Mouse (Mus musculus): ENCODE results near the gene Pja2. TPM values are rescaled to one million over a fixed set of nuclear protein-coding genes. Genes with fewer than 3 reads are reported as not detected.
"Not testable (repeated sequence)": the region's sequence is repeated elsewhere in the genome, so short reads cannot be mapped to it uniquely, and the experiment has no call there.

Pja2 gene
- polyA plus RNA-seq, 1 experiment from 2014 or later: 38.4 TPM

GRCm38 (mm10) chr17:64314523-64314922, 17.2 kb downstream of the Pja2 start:
- H3K4me1 ChIP-seq (replicated peaks; ENCODE audit: control insufficient read depth, insufficient read depth, low read length); DNase-seq (ENCODE audit: low spot score); H3K27me3 ChIP-seq (replicated peaks; ENCODE audit: control insufficient read depth, insufficient read depth, low read length); H3K4me2 ChIP-seq; H3K9me3 ChIP-seq (ENCODE audit: control insufficient read depth, low read length); H3K9ac ChIP-seq (ENCODE audit: low read depth, low read length); H3K4me3 ChIP-seq (ENCODE audit: low read depth, low read length); H3K27ac ChIP-seq (ENCODE audit: low read depth, low read length); H3K36me3 ChIP-seq (ENCODE audit: control insufficient read depth, insufficient read depth, low read length): not testable (repeated sequence)
- ATAC-seq (replicated peaks; ENCODE audit: low FRiP score): peak; percentile 47; the same call in 1 of the 2 replicates
- 50% methylated on average over 1 of the region's 1 CpGs for WGBS

GRCm38 (mm10) chr17:64297628-64298027, 34.1 kb downstream of the Pja2 start:
- H3K9ac ChIP-seq (ENCODE audit: low read depth, low read length): no peak overlapping the region
- H3K4me1 ChIP-seq (replicated peaks; ENCODE audit: control insufficient read depth, insufficient read depth, low read length): no peaks in the 10 kb centered on the region
- H3K27ac ChIP-seq (ENCODE audit: low read depth, low read length): no peak overlapping the region
- no peak overlapping the region for H3K4me3 ChIP-seq (ENCODE audit: low read depth, low read length)
- no peak for DNase-seq (ENCODE audit: low spot score)
- H3K27me3 ChIP-seq (replicated peaks; ENCODE audit: control insufficient read depth, insufficient read depth, low read length): no peaks in the 10 kb centered on the region
- no peak overlapping the region for H3K4me2 ChIP-seq
- H3K9me3 ChIP-seq (ENCODE audit: control insufficient read depth, low read length): no peaks in the 10 kb centered on the region
- 88% methylated on average over 5 of the region's 5 CpGs for WGBS
- H3K36me3 ChIP-seq (ENCODE audit: control insufficient read depth, insufficient read depth, low read length): peaks cover 3% of the 10 kb centered on the region; the same call in 1 of the 2 replicates
- no peak for ATAC-seq (replicated peaks; ENCODE audit: low FRiP score)

- Histone ChIP-seq H3K27me3 (replicated peaks; ENCODE audit: control insufficient read depth, insufficient read depth, low read length) (no peaks in the 10 kb centered on the region), H3K9me3 (ENCODE audit: control insufficient read depth, low read length) (no peaks in the 10 kb centered on the region), H3K4me2 (no peak overlapping the region), H3K9ac (ENCODE audit: low read depth, low read length) (no peak overlapping the region), H3K4me1 (replicated peaks; ENCODE audit: control insufficient read depth, insufficient read depth, low read length) (no peaks in the 10 kb centered on the region), H3K36me3 (ENCODE audit: control insufficient read depth, insufficient read depth, low read length) (peaks cover 3% of the 10 kb centered on the region; the same call in 1 of the 2 replicates), H3K4me3 (ENCODE audit: low read depth, low read length) (no peak overlapping the region), H3K27ac (ENCODE audit: low read depth, low read length) (no peak overlapping the region)
- WGBS: 94% methylated on average over 8 of the region's 8 CpGs
- no peak for DNase-seq (ENCODE audit: low spot score)
- ATAC-seq (replicated peaks; ENCODE audit: low FRiP score): no peak
Measured at GRCm38 (mm10) chr17:64292740-64293139, 39.0 kb downstream of the Pja2 start.

GRCm38 (mm10) chr17:64289684-64290083, 42.0 kb downstream of the Pja2 start:
- WGBS: 83% methylated on average over 4 of the region's 4 CpGs
- Histone ChIP-seq H3K27me3 (replicated peaks; ENCODE audit: control insufficient read depth, insufficient read depth, low read length) (no peaks in the 10 kb centered on the region), H3K36me3 (ENCODE audit: control insufficient read depth, insufficient read depth, low read length) (peaks cover 15% of the 10 kb centered on the region; the same call in 1 of the 2 replicates), H3K9me3 (ENCODE audit: control insufficient read depth, low read length) (no peaks in the 10 kb centered on the region), H3K4me3 (ENCODE audit: low read depth, low read length) (no peak overlapping the region), H3K4me1 (replicated peaks; ENCODE audit: control insufficient read depth, insufficient read depth, low read length) (no peaks in the 10 kb centered on the region), H3K9ac (ENCODE audit: low read depth, low read length) (no peak overlapping the region), H3K4me2 (no peak overlapping the region), H3K27ac (ENCODE audit: low read depth, low read length) (no peak overlapping the region)
- no peak for DNase-seq (ENCODE audit: low spot score)
- no peak for ATAC-seq (replicated peaks; ENCODE audit: low FRiP score)

- no peaks in the 10 kb centered on the region for H3K27me3 ChIP-seq (replicated peaks; ENCODE audit: control insufficient read depth, insufficient read depth, low read length)
- H3K4me2 ChIP-seq: no peak overlapping the region
- no peaks in the 10 kb centered on the region for H3K9me3 ChIP-seq (ENCODE audit: control insufficient read depth, low read length)
- ATAC-seq (replicated peaks; ENCODE audit: low FRiP score): no peak
- H3K9ac ChIP-seq (ENCODE audit: low read depth, low read length): no peak overlapping the region
- no peak overlapping the region for H3K27ac ChIP-seq (ENCODE audit: low read depth, low read length)
- WGBS: 93% methylated on average over 7 of the region's 7 CpGs
- H3K4me3 ChIP-seq (ENCODE audit: low read depth, low read length): no peak overlapping the region
- DNase-seq (ENCODE audit: low spot score): no peak
- peaks cover 15% of the 10 kb centered on the region; the same call in 1 of the 2 replicates for H3K36me3 ChIP-seq (ENCODE audit: control insufficient read depth, insufficient read depth, low read length)
- H3K4me1 ChIP-seq (replicated peaks; ENCODE audit: control insufficient read depth, insufficient read depth, low read length): no peaks in the 10 kb centered on the region
Measured at GRCm38 (mm10) chr17:64288000-64288399, 43.7 kb downstream of the Pja2 start.

- Histone ChIP-seq H3K4me3 (ENCODE audit: low read depth, low read length) (no peak overlapping the region), H3K27me3 (replicated peaks; ENCODE audit: control insufficient read depth, insufficient read depth, low read length) (no peaks in the 10 kb centered on the region), H3K4me2 (no peak overlapping the region), H3K36me3 (ENCODE audit: control insufficient read depth, insufficient read depth, low read length) (peaks cover 18% of the 10 kb centered on the region), H3K4me1 (replicated peaks; ENCODE audit: control insufficient read depth, insufficient read depth, low read length) (no peaks in the 10 kb centered on the region), H3K27ac (ENCODE audit: low read depth, low read length) (no peak overlapping the region), H3K9me3 (ENCODE audit: control insufficient read depth, low read length) (no peaks in the 10 kb centered on the region), H3K9ac (ENCODE audit: low read depth, low read length) (no peak overlapping the region)
- DNase-seq (ENCODE audit: low spot score): no peak
- ATAC-seq (replicated peaks; ENCODE audit: low FRiP score): no peak
- WGBS: 93% methylated on average over 3 of the region's 3 CpGs
Measured at GRCm38 (mm10) chr17:64286836-64287235, 44.9 kb downstream of the Pja2 start.

- WGBS: 90% methylated on average over 3 of the region's 3 CpGs
- not testable (repeated sequence) for H3K4me2 ChIP-seq; DNase-seq (ENCODE audit: low spot score); H3K4me3 ChIP-seq (ENCODE audit: low read depth, low read length); H3K27ac ChIP-seq (ENCODE audit: low read depth, low read length); H3K9me3 ChIP-seq (ENCODE audit: control insufficient read depth, low read length); H3K4me1 ChIP-seq (replicated peaks; ENCODE audit: control insufficient read depth, insufficient read depth, low read length); H3K9ac ChIP-seq (ENCODE audit: low read depth, low read length); H3K27me3 ChIP-seq (replicated peaks; ENCODE audit: control insufficient read depth, insufficient read depth, low read length); ATAC-seq (replicated peaks; ENCODE audit: low FRiP score)
- peaks cover 18% of the 10 kb centered on the region for H3K36me3 ChIP-seq (ENCODE audit: control insufficient read depth, insufficient read depth, low read length)
Measured at GRCm38 (mm10) chr17:64281368-64281767, 50.3 kb downstream of the Pja2 start.

- no peak overlapping the region for H3K27ac ChIP-seq (ENCODE audit: low read depth, low read length)
- no peak overlapping the region for H3K4me2 ChIP-seq
- H3K4me1 ChIP-seq (replicated peaks; ENCODE audit: control insufficient read depth, insufficient read depth, low read length): no peaks in the 10 kb centered on the region; the same call in 1 of the 2 replicates
- no peak for ATAC-seq (replicated peaks; ENCODE audit: low FRiP score)
- 74% methylated on average over 9 of the region's 9 CpGs for WGBS
- H3K9me3 ChIP-seq (ENCODE audit: control insufficient read depth, low read length): no peaks in the 10 kb centered on the region
- H3K4me3 ChIP-seq (ENCODE audit: low read depth, low read length): no peak overlapping the region
- H3K36me3 ChIP-seq (ENCODE audit: control insufficient read depth, insufficient read depth, low read length): peaks cover 7% of the 10 kb centered on the region
- no peak for DNase-seq (ENCODE audit: low spot score)
- no peaks in the 10 kb centered on the region for H3K27me3 ChIP-seq (replicated peaks; ENCODE audit: control insufficient read depth, insufficient read depth, low read length)
- no peak overlapping the region for H3K9ac ChIP-seq (ENCODE audit: low read depth, low read length)
Measured at GRCm38 (mm10) chr17:64277649-64278212, 54.0 kb downstream of the Pja2 start.

GRCm38 (mm10) chr17:64276666-64277065, 55.0 kb downstream of the Pja2 start:
- 85% methylated on average over 5 of the region's 5 CpGs for WGBS
- H3K27me3 ChIP-seq (replicated peaks; ENCODE audit: control insufficient read depth, insufficient read depth, low read length): no peaks in the 10 kb centered on the region
- ATAC-seq (replicated peaks; ENCODE audit: low FRiP score) (no peak), DNase-seq (ENCODE audit: low spot score) (no peak)
- no peaks in the 10 kb centered on the region; the same call in 1 of the 2 replicates for H3K4me1 ChIP-seq (replicated peaks; ENCODE audit: control insufficient read depth, insufficient read depth, low read length)
- H3K9me3 ChIP-seq (ENCODE audit: control insufficient read depth, low read length): no peaks in the 10 kb centered on the region
- H3K9ac ChIP-seq (ENCODE audit: low read depth, low read length): no peak overlapping the region
- no peak overlapping the region for H3K4me2 ChIP-seq
- H3K27ac ChIP-seq (ENCODE audit: low read depth, low read length): no peak overlapping the region
- no peak overlapping the region for H3K4me3 ChIP-seq (ENCODE audit: low read depth, low read length)
- peaks cover 3% of the 10 kb centered on the region for H3K36me3 ChIP-seq (ENCODE audit: control insufficient read depth, insufficient read depth, low read length)
